Mouse (Mus musculus) limb, embryonic 14.5 days (tissue): ENCODE results near the gene Wdr18. TPM values are rescaled to one million over a fixed set of nuclear protein-coding genes. Genes with fewer than 3 reads are reported as not detected.

Source experiments
- ATAC-seq: fragments of 200-750 bp; cut with Nextera tagmentation; 2 replicates; pipeline ENCODE4 v1.8.0; 2017; ENCODE audit warnings: low read depth, moderate number of reproducible peaks, moderate TSS enrichment; ENCODE audit not compliant: low FRiP score
- DNase-seq: peaks from one replicate; pipeline ENCODE4 v3.0.0-alpha.2; 2015; ENCODE audit warnings: low spot score
- H3K27ac ChIP-seq: fragments of 300-500 bp; sonication (generic); replicated peaks from 2 replicates; pipeline ENCODE4 v1.5.1; 2014; ENCODE audit warnings: low read depth, mild to moderate bottlenecking, low read length, moderate library complexity, mixed read lengths
- H3K27me3 ChIP-seq: fragments of 300-500 bp; sonication (generic); 2 replicates; pipeline ENCODE4 v1.6.1; 2014; ENCODE audit warnings: low read length, mixed read lengths; ENCODE audit not compliant: control insufficient read depth, insufficient read depth
- H3K36me3 ChIP-seq: fragments of 300-500 bp; sonication (generic); 2 replicates; pipeline ENCODE4 v1.6.1; 2014; ENCODE audit warnings: mild to moderate bottlenecking, low read length, moderate library complexity, mixed read lengths; ENCODE audit not compliant: control insufficient read depth, insufficient read depth
- H3K4me1 ChIP-seq: fragments of 300-500 bp; sonication (generic); 2 replicates; pipeline ENCODE4 v1.6.1; 2014; ENCODE audit warnings: antibody characterized with exemption, low read length, mixed read lengths; ENCODE audit not compliant: control insufficient read depth, insufficient read depth
- H3K4me2 ChIP-seq: fragments of 300-500 bp; sonication (generic); replicated peaks from 2 replicates; pipeline ENCODE4 v1.6.1; 2014; ENCODE audit warnings: low read depth, mild to moderate bottlenecking, low read length, moderate library complexity; ENCODE audit not compliant: severe bottlenecking
- H3K4me3 ChIP-seq: fragments of 300-500 bp; sonication (generic); replicated peaks from 2 replicates; pipeline ENCODE4 v1.5.1; 2014; ENCODE audit warnings: low read length
- H3K9ac ChIP-seq: fragments of 300-500 bp; sonication (generic); 2 replicates; pipeline ENCODE4 v1.6.1; 2014; ENCODE audit warnings: mild to moderate bottlenecking, low read depth, low read length, moderate library complexity; ENCODE audit not compliant: severe bottlenecking
- H3K9me3 ChIP-seq: fragments of 300-500 bp; sonication (generic); 2 replicates; pipeline ENCODE4 v1.6.1; 2016; ENCODE audit warnings: low read length; ENCODE audit not compliant: control insufficient read depth
- POLR2A ChIP-seq: fragments of 200-500 bp; IDR thresholded peaks from 2 replicates; pipeline ENCODE4 v1.8.0; 2012; ENCODE audit warnings: inconsistent platforms, mild to moderate bottlenecking, moderate library complexity, borderline replicate concordance; ENCODE audit not compliant: insufficient read depth, insufficient read length; ENCODE audit errors: extremely low read depth
- WGBS: fragments of 180-500 bp; shearing (Covaris S2); extraction: QIAGEN DNeasy Blood & Tissue Kit; methylation state at CpG from one replicate; pipeline ENCODE4 v1.1.7; 2014; 5-methylcytosine and 5-hydroxymethylcytosine counted together
- polyA plus RNA-seq, 2 experiments: library from polyadenylated mRNA; depleted of rRNA in 1 of 2; stranded (reverse) in 1 of 2; unstranded in 1 of 2; fragments of >200 nt; fragmentation: Nextera tagmentation in 1 of 2; extraction: Ambion mirVana in 1 of 2; gene quantifications; 2 replicates each; pipeline versions ENCODE4 v1.2.1 to v1.2.3; 2012 to 2014

Gene Wdr18
- polyA plus RNA-seq, 2 experiments: 58.7 to 106 TPM

- DNase-seq (no peak), ATAC-seq (no peak)
- TF ChIP-seq POLR2A: no peak
- peaks cover 42% of the 10 kb centered on the region for H3K27me3 ChIP-seq
- 26% methylated on average over 24 of the region's 25 CpGs for WGBS
- H3K27ac ChIP-seq: no peak overlapping the region
- H3K36me3 ChIP-seq: no peaks in the 10 kb centered on the region
- no peak overlapping the region for H3K4me3 ChIP-seq
- H3K4me1 ChIP-seq: no peaks in the 10 kb centered on the region
- no peak overlapping the region for H3K4me2 ChIP-seq
- H3K9ac ChIP-seq: no peak overlapping the region
- H3K9me3 ChIP-seq: peaks cover 13% of the 10 kb centered on the region
Observed at GRCm38 (mm10) chr10:80013609-80014008, 53.7 kb downstream of the Wdr18 start.

DNA sequence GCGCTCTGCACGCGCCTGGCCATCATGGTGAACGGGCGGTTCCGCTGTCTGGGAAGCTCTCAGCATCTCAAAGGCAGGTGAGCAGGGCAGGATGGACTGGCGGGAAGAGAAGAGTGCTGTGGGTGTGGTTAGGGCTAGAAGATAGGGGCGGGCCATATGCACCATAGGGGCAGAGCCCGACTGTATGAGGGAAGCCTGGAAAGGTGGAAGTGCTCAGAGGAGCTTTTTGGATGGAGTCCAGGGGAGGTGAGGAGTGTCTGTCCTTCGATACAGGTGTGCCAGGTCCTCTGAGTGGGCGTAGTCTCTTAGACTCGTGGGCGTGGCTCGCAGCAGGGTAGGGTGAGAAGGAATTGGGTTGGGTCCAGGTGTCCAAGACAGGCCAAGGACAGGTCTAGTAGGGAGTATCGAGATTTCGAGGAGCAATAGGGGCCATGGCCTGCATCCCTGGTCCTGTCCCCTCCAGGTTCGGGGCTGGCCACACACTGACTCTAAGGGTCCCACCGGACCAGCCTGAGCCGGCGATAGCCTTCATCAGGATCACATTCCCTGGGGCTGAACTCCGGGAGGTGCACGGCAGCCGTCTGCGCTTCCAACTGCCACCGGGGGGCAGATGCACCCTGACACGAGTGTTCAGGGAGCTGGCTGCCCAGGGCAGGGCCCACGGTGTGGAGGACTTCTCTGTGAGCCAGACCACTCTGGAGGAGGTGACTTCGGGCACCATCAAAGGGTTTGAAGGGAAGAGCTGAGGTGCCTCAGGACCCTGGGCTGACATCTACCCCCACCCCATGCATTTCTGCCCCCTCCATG is 54.7 kb downstream of the Wdr18 start:
- Histone ChIP-seq H3K27me3 (peaks cover 42% of the 10 kb centered on the region), H3K36me3 (no peaks in the 10 kb centered on the region), H3K27ac (no peak overlapping the region), H3K9ac (no peak overlapping the region), H3K9me3 (peaks cover 13% of the 10 kb centered on the region), H3K4me2 (no peak overlapping the region), H3K4me3 (no peak overlapping the region), H3K4me1 (peaks cover 3% of the 10 kb centered on the region; the same call in 1 of the 2 replicates)
- DNase-seq: no peak
- ATAC-seq: no peak
- WGBS: 24% methylated on average over 27 of the region's 28 CpGs
- TF ChIP-seq POLR2A: no peak

DNA sequence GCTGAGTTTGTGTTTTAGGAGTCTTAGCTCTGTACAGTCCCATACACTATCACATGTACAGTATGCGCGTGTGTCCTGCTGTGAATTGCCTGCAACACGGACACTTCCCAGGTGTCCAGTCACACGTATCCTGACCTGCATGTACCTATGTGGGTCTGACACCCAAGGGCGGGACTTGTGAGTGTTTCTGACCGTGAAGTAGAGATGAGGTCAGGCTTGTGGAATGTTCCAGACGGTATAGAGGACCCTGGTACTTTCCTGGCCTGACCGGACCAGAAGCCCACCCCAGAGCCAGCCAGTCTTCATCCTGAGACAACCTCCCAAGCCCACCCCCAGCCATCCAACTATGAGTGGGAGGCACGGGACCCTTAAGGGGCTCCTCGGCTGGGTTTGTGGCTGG is 55.6 kb downstream of the Wdr18 start:
- H3K4me2 ChIP-seq: no peak overlapping the region
- no peak overlapping the region for H3K27ac ChIP-seq
- 69% methylated on average over 10 of the region's 10 CpGs for WGBS
- H3K36me3 ChIP-seq: no peaks in the 10 kb centered on the region
- TF ChIP-seq POLR2A: no peak
- H3K9ac ChIP-seq: no peak overlapping the region
- peaks cover 42% of the 10 kb centered on the region for H3K27me3 ChIP-seq
- peaks cover 8% of the 10 kb centered on the region for H3K9me3 ChIP-seq
- no peak for ATAC-seq
- no peak overlapping the region for H3K4me3 ChIP-seq
- no peak for DNase-seq
- peaks cover 10% of the 10 kb centered on the region for H3K4me1 ChIP-seq

DNA sequence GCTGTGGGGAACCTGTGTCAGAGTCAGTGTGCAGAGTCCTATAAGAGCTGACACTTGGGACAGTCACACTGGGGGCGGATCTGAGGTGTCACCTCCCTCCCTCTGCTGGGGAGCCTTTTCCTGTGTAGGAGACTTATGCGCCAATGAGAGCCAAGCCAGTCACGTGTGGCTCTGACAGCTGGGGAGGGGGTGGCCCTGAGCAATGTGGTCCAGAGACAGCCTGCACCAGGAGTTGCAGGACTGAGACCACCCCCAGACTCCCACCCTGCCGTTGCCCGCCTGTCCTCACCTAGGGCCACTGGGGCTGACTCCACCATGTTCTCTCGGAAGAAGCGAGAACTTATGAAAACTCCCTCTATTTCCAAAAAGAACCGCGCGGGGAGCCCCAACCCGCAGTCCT is 56.6 kb downstream of the Wdr18 start, which contains the start of gene Arhgap45:
Gene Arhgap45 (plus strand): TSS at position 143 of the 400 bp plus-strand sequence.
- no peak for TF ChIP-seq POLR2A
- Histone ChIP-seq H3K9ac (no peak within 1 kb of the TSS), H3K4me1 (peaks cover 10% of the 10 kb centered on the region), H3K4me3 (no peak within 1 kb of the TSS), H3K4me2 (no peak within 1 kb of the TSS), H3K27me3 (peaks cover 42% of the 10 kb centered on the region), H3K9me3 (no peaks in the 10 kb centered on the region), H3K36me3 (no peaks in the 10 kb centered on the region), H3K27ac (no peak within 1 kb of the TSS)
- 62% methylated on average over 11 of the region's 11 CpGs for WGBS
- ATAC-seq: no peak
- no peak for DNase-seq

GRCm38 (mm10) chr10:80016931-80017330 is 57.0 kb downstream of the Wdr18 start:
- Histone ChIP-seq H3K27ac (no peak overlapping the region), H3K36me3 (no peaks in the 10 kb centered on the region), H3K4me2 (no peak overlapping the region), H3K4me1 (peaks cover 10% of the 10 kb centered on the region), H3K27me3 (peaks cover 39% of the 10 kb centered on the region), H3K9ac (no peak overlapping the region), H3K9me3 (no peaks in the 10 kb centered on the region), H3K4me3 (no peak overlapping the region)
- ATAC-seq (no peak), DNase-seq (no peak)
- 86% methylated on average over 10 of the region's 10 CpGs for WGBS
- no peak for TF ChIP-seq POLR2A
